In genomic region chr19:56721387-56722211, GRCm38 (mm10) we compare ENCODE assay signal across 8 mouse cellular contexts. TPM values are rescaled to one million over a fixed set of nuclear protein-coding genes. Genes with fewer than 3 reads are reported as not detected.
DNase-seq lines count a peak whose midpoint lies in the region; ATAC-seq lines count a peak whose summit lies in the region.

Adrb1 (plus strand) TSS chr19:56722199.

- H3K9ac ChIP-seq in hindbrain, embryonic 12.5 days = peak within 1 kb of the TSS; percentile 53

- peaks cover 77% of the 10 kb centered on the region for H3K27me3 ChIP-seq in hindbrain, embryonic 12.5 days

- no peaks in the 10 kb centered on the region for H3K9me3 ChIP-seq in hindbrain, embryonic 12.5 days (replicated peaks)

- peak within 1 kb of the TSS; percentile 97 for H3K4me2 ChIP-seq in hindbrain, embryonic 12.5 days (replicated peaks)

- H3K36me3 ChIP-seq in hindbrain, embryonic 12.5 days = no peaks in the 10 kb centered on the region

- H3K27ac ChIP-seq in hindbrain, embryonic 12.5 days = no peak within 1 kb of the TSS

- peak; percentile 83 for DNase-seq in Muller cell, postnatal 12 days (ENCODE audit: inconsistent ontology term)
- peak; percentile 91 for DNase-seq in brain, adult 2 months (ENCODE audit: low read depth, low spot score)
- DNase-seq in left cerebral cortex, adult 11 months (ENCODE audit: low spot score) = peak; percentile 71
- DNase-seq in lung, postnatal 14 days = peak; percentile 86
- DNase-seq in right cerebral cortex, adult 18-20 months = peak; percentile 84
- no peak for DNase-seq in MN1 (ENCODE audit: low spot score)

- H3K4me1 ChIP-seq in hindbrain, embryonic 12.5 days = peaks cover 33% of the 10 kb centered on the region

- 2% methylated on average over 37 of the region's 63 CpGs for WGBS in hindbrain, embryonic 12.5 days

- peak within 1 kb of the TSS; percentile 57 for H3K4me3 ChIP-seq in hindbrain, embryonic 12.5 days

- peak; percentile 43 for ATAC-seq in frontal cortex, adult (ENCODE audit: low TSS enrichment)
- no peak; the same call in 1 of the 2 replicates for ATAC-seq in hindbrain, embryonic 12.5 days (ENCODE audit: low FRiP score)

RNA-seq across cellular contexts. Expression of gene Adrb1, which starts in this region (rescaled TPM):
- 0.21 and 0.35 TPM in 2 replicates for polyA plus RNA-seq in hindbrain, embryonic 12.5 days (2016; fragmentation: Nextera tagmentation; extraction: Ambion mirVana)
